ENCODE assay signal across 20 mouse cellular contexts in genomic region chr10:111504606-111505005, GRCm38 (mm10).
"Had no signal": no experiment of that assay in that cellular context is flagged by ENCODE, and none has a peak within 500 bp of the region (broad histone marks: within the 10 kb centered on the region; RNA-seq: fewer than 3 reads in every experiment).

No protein-coding gene starts in this region.

- H3K4me2 ChIP-seq: midbrain, embryonic 12.5 days; neural tube, embryonic 12.5 days had no signal

- H3K4me3 ChIP-seq: left cerebral cortex, adult 2 months; liver, embryonic 12.5 days; liver, embryonic 15.5 days; midbrain, embryonic 12.5 days; midbrain, embryonic 15.5 days; neural tube, embryonic 12.5 days; neural tube, embryonic 15.5 days had no signal

- DNase-seq: kidney, postnatal 25 days; layer of hippocampus, postnatal 36 days; lung, adult 18-20 months; lung, postnatal 14 days; right cerebral cortex, adult 18-20 months; right cerebral cortex, postnatal 14 days; right cerebral cortex, postnatal 4 days; thymus, adult 2 months; thymus, postnatal 14 days; thymus, postnatal 4 days had no signal

- H3K9me3 ChIP-seq: liver, embryonic 12.5 days; liver, embryonic 15.5 days; lung, embryonic 15.5 days; midbrain, embryonic 12.5 days; midbrain, embryonic 15.5 days; neural tube, embryonic 12.5 days; neural tube, embryonic 15.5 days had no signal

- H3K9ac ChIP-seq: liver, embryonic 12.5 days; liver, embryonic 15.5 days; lung, embryonic 15.5 days; midbrain, embryonic 12.5 days; midbrain, embryonic 15.5 days; neural tube, embryonic 12.5 days; neural tube, embryonic 15.5 days had no signal

- H3K27ac ChIP-seq: kidney, postnatal 0 days; left cerebral cortex, adult 2 months; liver, embryonic 12.5 days; liver, embryonic 15.5 days; lung, embryonic 15.5 days; macrophage; midbrain, embryonic 12.5 days; midbrain, embryonic 15.5 days; neural tube, embryonic 12.5 days had no signal

- ATAC-seq: liver, embryonic 12.5 days; midbrain, embryonic 15.5 days had no signal

- H3K27me3 ChIP-seq: lung, embryonic 15.5 days; midbrain, embryonic 15.5 days; neural tube, embryonic 12.5 days; neural tube, embryonic 15.5 days had no signal

- H3K36me3 ChIP-seq: liver, embryonic 12.5 days; liver, embryonic 15.5 days; lung, embryonic 15.5 days; midbrain, embryonic 12.5 days; midbrain, embryonic 15.5 days; neural tube, embryonic 12.5 days; neural tube, embryonic 15.5 days had no signal
